Mouse (Mus musculus): ENCODE measurements around the gene Smarcal1. TPM values are rescaled to one million over a fixed set of nuclear protein-coding genes. Genes with fewer than 3 reads are reported as not detected.

Gene Smarcal1
- total and polyA plus RNA-seq, 3 experiments = 24.4 to 27.7 TPM; not detected in 1

DNA sequence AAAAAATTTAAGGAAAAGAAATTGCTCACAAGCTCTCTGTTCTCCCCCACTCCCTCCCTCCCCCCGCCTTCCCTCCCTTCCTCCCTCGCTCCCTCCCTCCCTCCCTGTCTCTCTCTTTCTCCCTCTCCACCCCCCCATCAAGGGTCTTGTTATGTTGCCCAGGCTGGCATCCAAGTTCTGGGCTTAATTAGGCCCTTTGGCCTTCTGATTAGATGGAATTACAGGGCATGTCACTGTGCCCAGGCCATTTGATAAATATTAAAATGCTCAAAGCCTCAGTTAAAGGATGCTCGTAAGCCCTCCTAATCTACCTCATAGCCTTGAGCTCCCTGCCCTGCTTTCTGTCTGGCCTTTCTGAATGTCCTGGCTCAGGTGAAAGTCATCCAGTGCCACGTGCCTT is 7.6 kb downstream of the Smarcal1 start:
- TF ChIP-seq MYC (IDR thresholded peaks at IDR 0.05; ENCODE audit: low read depth, low read length) (no peak), TBP (IDR thresholded peaks at IDR 0.05; ENCODE audit: low read depth, low read length) (no peak), MAX (IDR thresholded peaks at IDR 0.05; ENCODE audit: low read length) (no peak), NRF1 (IDR thresholded peaks at IDR 0.05; ENCODE audit: insufficient read depth, low read depth, low read length, poor library complexity, severe bottlenecking) (no peak), ZC3H11A (IDR thresholded peaks at IDR 0.05; ENCODE audit: low read depth, low read length) (no peak), TAL1 (IDR thresholded peaks at IDR 0.05; ENCODE audit: low read length) (no peak), MXI1 (IDR thresholded peaks at IDR 0.05; ENCODE audit: low read depth, low read length) (no peak), GABPA (IDR thresholded peaks at IDR 0.05; ENCODE audit: low read depth, low read length) (no peak), MAFK (IDR thresholded peaks at IDR 0.05; ENCODE audit: borderline replicate concordance, low read depth, low read length) (no peak), ELF1 (IDR thresholded peaks at IDR 0.05; ENCODE audit: low read depth, low read length) (no peak), CHD2 (IDR thresholded peaks at IDR 0.05; ENCODE audit: low read length) (no peak)
- H3K27ac ChIP-seq (ENCODE audit: control insufficient read depth, low read depth, low read length) = no peak overlapping the region

DNA sequence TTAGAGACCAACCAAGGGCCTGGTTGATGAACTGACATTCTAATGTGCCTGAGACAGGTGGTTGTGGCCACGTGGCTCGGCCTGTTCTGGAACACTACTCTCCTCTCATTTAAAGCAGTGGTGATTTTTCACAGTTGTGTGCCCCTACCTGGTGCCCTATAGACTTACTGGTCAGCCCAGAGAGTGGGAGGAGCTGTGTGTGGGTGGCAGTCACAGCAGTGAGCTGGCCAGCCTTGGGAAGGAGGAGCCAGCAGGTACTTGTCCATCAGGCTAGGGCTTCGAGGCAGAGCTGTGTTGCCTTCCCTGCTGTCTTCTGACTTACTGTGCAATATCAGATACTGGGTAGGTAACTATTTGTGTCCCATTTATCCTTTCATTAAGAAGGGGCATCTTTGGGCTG is 9.3 kb downstream of the Smarcal1 start:
- Histone ChIP-seq H3K9ac (ENCODE audit: control insufficient read depth, low read depth, low read length, poor library complexity, severe bottlenecking) (no peak overlapping the region), H3K36me3 (ENCODE audit: control insufficient read depth in 1 of 2, insufficient read depth in 2 of 2, low read length in 2 of 2) (no peaks in the 10 kb centered on the region; a peak in 1 of 4 replicates), H3K27me3 (ENCODE audit: control insufficient read depth in 1 of 2, insufficient read depth in 2 of 2, low read length in 2 of 2) (no peaks in the 10 kb centered on the region), H3K9me3 (replicated peaks; ENCODE audit: insufficient read depth, low read length) (no peaks in the 10 kb centered on the region), H3K79me2 (ENCODE audit: control insufficient read depth, insufficient read depth, low read length, poor library complexity) (no peaks in the 10 kb centered on the region), H3K4me3 (ENCODE audit: control insufficient read depth in 1 of 2, insufficient read depth in 1 of 2, low read depth in 2 of 2, low read length in 2 of 2) (no peak overlapping the region), H3K4me1 (ENCODE audit: control insufficient read depth in 1 of 2, insufficient read depth in 2 of 2, low read length in 2 of 2) (no peaks in the 10 kb centered on the region), H3K27ac (ENCODE audit: control insufficient read depth, low read depth, low read length) (no peak overlapping the region)
- no peak for DNase-seq (ENCODE audit: low read depth, low spot score)
- TF ChIP-seq MYB (IDR thresholded peaks at IDR 0.05; ENCODE audit: low read depth, low read length) = no peak
- no peak for TF ChIP-seq USF2 (IDR thresholded peaks at IDR 0.05; ENCODE audit: borderline replicate concordance in 1 of 2, insufficient read depth in 1 of 2, low read depth in 1 of 2, low read length in 2 of 2)
- TF ChIP-seq SIN3A (IDR thresholded peaks at IDR 0.05; ENCODE audit: low read length) = no peak
- TF ChIP-seq NELFE (IDR thresholded peaks at IDR 0.05; ENCODE audit: low read depth, low read length) = no peak
- TF ChIP-seq TBP (IDR thresholded peaks at IDR 0.05; ENCODE audit: low read depth, low read length) = no peak
- no peak for TF ChIP-seq TAL1 (IDR thresholded peaks at IDR 0.05; ENCODE audit: low read length)
- no peak for TF ChIP-seq TCF12 (IDR thresholded peaks at IDR 0.05; ENCODE audit: low read depth, low read length)
- TF ChIP-seq POLR2A (IDR thresholded peaks at IDR 0.05; ENCODE audit: control insufficient read depth in 1 of 2, insufficient read depth in 1 of 2, low read depth in 1 of 2, low read length in 2 of 2, poor library complexity in 1 of 2) = no peak
- TF ChIP-seq USF1 (IDR thresholded peaks at IDR 0.05; ENCODE audit: low read depth, low read length) = no peak

More for the DNA sequence above, 7.6 kb downstream of the Smarcal1 start:
- H3K4me3 ChIP-seq (ENCODE audit: control insufficient read depth in 1 of 2, insufficient read depth in 1 of 2, low read depth in 2 of 2, low read length in 2 of 2) = no peak overlapping the region
- H3K36me3 ChIP-seq (ENCODE audit: control insufficient read depth in 1 of 2, insufficient read depth in 2 of 2, low read length in 2 of 2) = no peaks in the 10 kb centered on the region; a peak in 1 of 4 replicates
- H3K9ac ChIP-seq (ENCODE audit: control insufficient read depth, low read depth, low read length, poor library complexity, severe bottlenecking) = no peak overlapping the region
- no peaks in the 10 kb centered on the region for H3K9me3 ChIP-seq (replicated peaks; ENCODE audit: insufficient read depth, low read length)
- DNase-seq (ENCODE audit: low read depth, low spot score) = no peak
- H3K27me3 ChIP-seq (ENCODE audit: control insufficient read depth in 1 of 2, insufficient read depth in 2 of 2, low read length in 2 of 2) = no peaks in the 10 kb centered on the region
- H3K79me2 ChIP-seq (ENCODE audit: control insufficient read depth, insufficient read depth, low read length, poor library complexity) = no peaks in the 10 kb centered on the region
- H3K4me1 ChIP-seq (ENCODE audit: control insufficient read depth in 1 of 2, insufficient read depth in 2 of 2, low read length in 2 of 2) = no peaks in the 10 kb centered on the region
